19 mouse cellular contexts compared by ENCODE assay signal in genomic region chr10:78162646-78163045, GRCm38 (mm10). TPM values are rescaled to one million over a fixed set of nuclear protein-coding genes. Genes with fewer than 3 reads are reported as not detected.
A peak's percentile ranks its signal among the peaks of the same experiment; 100 is the strongest.
DNase-seq lines count a peak whose midpoint lies in the region; ATAC-seq and TF ChIP-seq lines count a peak whose summit lies in the region.
"Had no signal": no experiment of that assay in that cellular context is flagged by ENCODE, and none has a peak within 500 bp of the region (broad histone marks: within the 10 kb centered on the region; RNA-seq: fewer than 3 reads in every experiment).

No protein-coding gene starts in this region.

- H3K9me3 ChIP-seq in ES-Bruce4 (replicated peaks; ENCODE audit: control insufficient read depth, insufficient read depth, low read length, poor library complexity, severe bottlenecking) = no peaks in the 10 kb centered on the region
- H3K9me3 ChIP-seq in stomach, embryonic 15.5 days = no peaks in the 10 kb centered on the region
- no peaks in the 10 kb centered on the region for H3K9me3 ChIP-seq in midbrain, embryonic 11.5 days (ENCODE audit: control insufficient read depth, low read length)
- H3K9me3 ChIP-seq: forebrain, embryonic 15.5 days; heart, embryonic 10.5 days; hindbrain, embryonic 12.5 days had no signal

- no peaks in the 10 kb centered on the region for H3K36me3 ChIP-seq in ES-Bruce4 (ENCODE audit: control insufficient read depth, insufficient read depth, low read length, poor library complexity, severe bottlenecking)
- peaks cover 42% of the 10 kb centered on the region for H3K36me3 ChIP-seq in stomach, embryonic 15.5 days
- no peaks in the 10 kb centered on the region for H3K36me3 ChIP-seq in midbrain, embryonic 11.5 days (ENCODE audit: control insufficient read depth, insufficient read depth, low read length)

- WGBS in stomach, embryonic 15.5 days = 93% methylated on average over 12 of the region's 12 CpGs
- WGBS in midbrain, embryonic 11.5 days = 96% methylated on average over 12 of the region's 12 CpGs

- no peak for TF ChIP-seq EP300 in ES-Bruce4 (IDR thresholded peaks at IDR 0.05; ENCODE audit: insufficient read depth, low read depth, low read length)

- H3K27ac ChIP-seq in ES-Bruce4 (ENCODE audit: insufficient read depth, low read length) = no peak overlapping the region
- H3K27ac ChIP-seq in stomach, embryonic 15.5 days = 0 out of 2 replicates have a peak overlapping the region, but pooled peaks have one; percentile 35
- no peak overlapping the region for H3K27ac ChIP-seq in midbrain, embryonic 11.5 days (ENCODE audit: low read depth, low read length)
- H3K27ac ChIP-seq: forebrain, embryonic 15.5 days; heart, embryonic 10.5 days; hindbrain, embryonic 12.5 days had no signal

- H3K27me3 ChIP-seq in ES-Bruce4 (ENCODE audit: control insufficient read depth, insufficient read depth, low read length, poor library complexity, severe bottlenecking) = no peaks in the 10 kb centered on the region
- no peaks in the 10 kb centered on the region for H3K27me3 ChIP-seq in stomach, embryonic 15.5 days (replicated peaks)
- no peaks in the 10 kb centered on the region for H3K27me3 ChIP-seq in midbrain, embryonic 11.5 days (ENCODE audit: control insufficient read depth, insufficient read depth, low read length)
- H3K27me3 ChIP-seq: forebrain, embryonic 15.5 days; hindbrain, embryonic 12.5 days had no signal

- no peak overlapping the region for H3K4me2 ChIP-seq in stomach, embryonic 15.5 days
- no peak overlapping the region for H3K4me2 ChIP-seq in midbrain, embryonic 11.5 days
- H3K4me2 ChIP-seq: forebrain, embryonic 15.5 days; hindbrain, embryonic 12.5 days had no signal

- H3K9ac ChIP-seq in ES-Bruce4 (ENCODE audit: low read depth, poor library complexity, severe bottlenecking) = no peak overlapping the region
- no peak overlapping the region for H3K9ac ChIP-seq in stomach, embryonic 15.5 days
- H3K9ac ChIP-seq in midbrain, embryonic 11.5 days (ENCODE audit: low read length) = no peak overlapping the region
- H3K9ac ChIP-seq: forebrain, embryonic 15.5 days; hindbrain, embryonic 12.5 days had no signal

- H3K4me1 ChIP-seq in ES-Bruce4 (ENCODE audit: control insufficient read depth, insufficient read depth, low read length) = no peaks in the 10 kb centered on the region
- H3K4me1 ChIP-seq in stomach, embryonic 15.5 days = peaks cover 10% of the 10 kb centered on the region
- H3K4me1 ChIP-seq in midbrain, embryonic 11.5 days (ENCODE audit: control insufficient read depth, insufficient read depth, low read length) = 0 out of 2 replicates have a peak, but pooled peaks cover 2% of the 10 kb centered on the region

- 0 out of 2 replicates have a peak overlapping the region, but pooled peaks have one; percentile 24 for H3K4me3 ChIP-seq in ES-Bruce4 (ENCODE audit: low read depth, low read length)
- no peak overlapping the region for H3K4me3 ChIP-seq in stomach, embryonic 15.5 days (replicated peaks)
- H3K4me3 ChIP-seq in midbrain, embryonic 11.5 days (ENCODE audit: low read depth, low read length) = no peak overlapping the region
- H3K4me3 ChIP-seq: forebrain, embryonic 15.5 days; heart, embryonic 10.5 days; hindbrain, embryonic 12.5 days had no signal

- peak; percentile 53 to 71 for DNase-seq in urinary bladder, adult 18-20 months (ENCODE audit: low spot score in 2 of 2)
- DNase-seq in urinary bladder, postnatal 4 days (ENCODE audit: low spot score in 2 of 2) = no peak
- DNase-seq in midbrain, embryonic 11.5 days (ENCODE audit: low spot score, missing footprints) = no peak
- no peak for DNase-seq in thymus, postnatal 10 days (ENCODE audit: low spot score in 2 of 2)
- DNase-seq: adrenal gland, adult 2 months; adrenal gland, postnatal 25 days; cerebellum, adult 2 months; cerebellum, postnatal 25 days; gastrocnemius, postnatal 10 days; heart, adult 18-20 months; heart, postnatal 10 days; heart, postnatal 4 days had no signal

- no peak for TF ChIP-seq CTCF in ES-Bruce4 (IDR thresholded peaks at IDR 0.05; ENCODE audit: low read depth, low read length)

- no peak for ATAC-seq in stomach, embryonic 15.5 days (ENCODE audit: insufficient read depth, low FRiP score, low read depth)
- ATAC-seq in midbrain, embryonic 11.5 days (ENCODE audit: low FRiP score) = no peak
- ATAC-seq: forebrain, embryonic 15.5 days; hindbrain, embryonic 16.5 days; inflammation-experienced regulatory T-cells, adult 6 months had no signal

- TF ChIP-seq POLR2A in ES-Bruce4 (IDR thresholded peaks at IDR 0.05; ENCODE audit: insufficient read depth, low read length) = no peak

RNA-seq across cellular contexts. Expression of gene D10Jhu81e, which starts 6.9 kb away (rescaled TPM):
- polyA plus RNA-seq in ES-Bruce4 (2011; ENCODE audit: insufficient read depth, insufficient read length, low read depth, missing spikeins) = 16.6 and 23.8 TPM in 2 replicates
- 32.7 and 40.2 TPM in 2 replicates for polyA plus RNA-seq in stomach, embryonic 15.5 days (2015; fragmentation: Nextera tagmentation; extraction: Ambion mirVana)
- 18.4 and 20.9 TPM in 2 replicates for polyA plus RNA-seq in midbrain, embryonic 11.5 days (2014; fragmentation: Nextera tagmentation; extraction: Ambion mirVana)

RNA-seq across cellular contexts. Expression of gene Pwp2, which starts 22.3 kb away (rescaled TPM):
- polyA plus RNA-seq in ES-Bruce4 (2011; ENCODE audit: insufficient read depth, insufficient read length, low read depth, missing spikeins) = 23.3 and 25.4 TPM in 2 replicates
- 14.6 and 17.3 TPM in 2 replicates for polyA plus RNA-seq in stomach, embryonic 15.5 days (2015; fragmentation: Nextera tagmentation; extraction: Ambion mirVana)
- 17.2 and 19.0 TPM in 2 replicates for polyA plus RNA-seq in midbrain, embryonic 11.5 days (2014; fragmentation: Nextera tagmentation; extraction: Ambion mirVana)

Comparison
In these comparisons a context has a peak if more than half of its experiments do, and no peak if none do; other contexts are left out.
1. DNase-seq: peak in urinary bladder, adult 18-20 months (2 of 2); none in urinary bladder, postnatal 4 days (0 of 2), midbrain, embryonic 11.5 days (single experiment) and thymus, postnatal 10 days (0 of 2).